Mouse (Mus musculus) forebrain, embryonic 11.5 days (tissue): ENCODE data around the gene Rita1. TPM values are rescaled to one million over a fixed set of nuclear protein-coding genes. Genes with fewer than 3 reads are reported as not detected.

Experiments used
- ATAC-seq: fragments of 200-750 bp; cut with Nextera tagmentation; replicated peaks from 2 replicates; pipeline ENCODE4 v1.8.0; 2017; ENCODE audit warnings: moderate TSS enrichment; ENCODE audit not compliant: low FRiP score
- DNase-seq: peaks from one replicate; pipeline ENCODE4 v3.0.0-alpha.2; 2017; ENCODE audit warnings: low spot score
- H3K27ac ChIP-seq: fragments of 300-500 bp; sonication (generic); 2 replicates; pipeline ENCODE4 v1.5.1; 2014; ENCODE audit warnings: low read depth, low read length
- H3K27me3 ChIP-seq: fragments of 300-500 bp; sonication (generic); 2 replicates; pipeline ENCODE4 v1.6.1; 2014; ENCODE audit warnings: mild to moderate bottlenecking, low read length, mixed read lengths; ENCODE audit not compliant: control insufficient read depth, insufficient read depth
- H3K36me3 ChIP-seq: fragments of 300-500 bp; sonication (generic); 2 replicates; pipeline ENCODE4 v1.6.1; 2014; ENCODE audit warnings: mild to moderate bottlenecking, low read length, moderate library complexity, mixed read lengths; ENCODE audit not compliant: control insufficient read depth, insufficient read depth
- H3K4me1 ChIP-seq: fragments of 300-500 bp; sonication (generic); replicated peaks from 2 replicates; pipeline ENCODE4 v1.6.1; 2014; ENCODE audit warnings: low read length, mixed read lengths; ENCODE audit not compliant: control insufficient read depth, insufficient read depth
- H3K4me2 ChIP-seq: fragments of 300-500 bp; sonication (generic); 2 replicates; pipeline ENCODE4 v1.6.1; 2014; ENCODE audit warnings: low read depth, mild to moderate bottlenecking, low read length, moderate library complexity, mixed read lengths; ENCODE audit not compliant: severe bottlenecking
- H3K4me3 ChIP-seq: fragments of 300-500 bp; sonication (generic); 2 replicates; pipeline ENCODE4 v1.5.1; 2014; ENCODE audit warnings: low read depth, low read length
- H3K9ac ChIP-seq: fragments of 300-500 bp; sonication (generic); 2 replicates; pipeline ENCODE4 v1.6.1; 2014; ENCODE audit warnings: low read length
- H3K9me3 ChIP-seq: fragments of 300-500 bp; sonication (generic); 2 replicates; pipeline ENCODE4 v1.6.1; 2016; ENCODE audit warnings: low read length, mixed read lengths; ENCODE audit not compliant: control insufficient read depth
- WGBS: fragments of 180-500 bp; shearing (Covaris S2); extraction: QIAGEN DNeasy Blood & Tissue Kit; methylation state at CpG from one replicate; pipeline ENCODE4 v1.1.7; 2014; 5-methylcytosine and 5-hydroxymethylcytosine counted together
- polyA plus RNA-seq: library from polyadenylated mRNA; unstranded; fragments of >200 nt; fragmentation: Nextera tagmentation; extraction: Ambion mirVana; gene quantifications from 2 replicates; pipeline ENCODE4 v1.2.1, GENCODE M21; 2014

The Rita1 gene
- polyA plus RNA-seq, 1 experiment from 2014 or later: 10.2 TPM

- H3K9me3 ChIP-seq: no peaks in the 10 kb centered on the region
- H3K27ac ChIP-seq: peak overlapping the region; percentile 6; the same call in 1 of the 2 replicates
- WGBS: 29% methylated on average over 16 of the region's 16 CpGs
- H3K4me3 ChIP-seq: no peak overlapping the region
- no peak overlapping the region for H3K4me2 ChIP-seq
- no peaks in the 10 kb centered on the region for H3K27me3 ChIP-seq
- H3K4me1 ChIP-seq: peaks cover 12% of the 10 kb centered on the region
- peak overlapping the region; percentile 6; the same call in 1 of the 2 replicates for H3K9ac ChIP-seq
- DNase-seq: peak; percentile 67
- no peak for ATAC-seq
- no peaks in the 10 kb centered on the region; the same call in 1 of the 2 replicates for H3K36me3 ChIP-seq
These were observed 51.6 kb downstream of the Rita1 start for GRCm38 (mm10) chr5:120560616-120561311.

- Histone ChIP-seq H3K9me3 (no peaks in the 10 kb centered on the region), H3K36me3 (no peaks in the 10 kb centered on the region; the same call in 1 of the 2 replicates), H3K9ac (no peak overlapping the region), H3K4me1 (peaks cover 7% of the 10 kb centered on the region; the same call in 1 of the 2 replicates), H3K27ac (no peak overlapping the region), H3K4me3 (no peak overlapping the region), H3K4me2 (no peak overlapping the region), H3K27me3 (no peaks in the 10 kb centered on the region)
- ATAC-seq: no peak; the same call in 1 of the 2 replicates
- WGBS: 75% methylated on average over 9 of the region's 9 CpGs
- DNase-seq: no peak
These were observed 52.2 kb downstream of the Rita1 start for GRCm38 (mm10) chr5:120560129-120560615.

GRCm38 (mm10) chr5:120558762-120559161, 53.6 kb downstream of the Rita1 start:
- Histone ChIP-seq H3K27me3 (no peaks in the 10 kb centered on the region), H3K4me1 (peaks cover 5% of the 10 kb centered on the region; the same call in 1 of the 2 replicates), H3K9ac (no peak overlapping the region), H3K36me3 (no peaks in the 10 kb centered on the region; the same call in 1 of the 2 replicates), H3K27ac (no peak overlapping the region), H3K4me3 (no peak overlapping the region), H3K9me3 (no peaks in the 10 kb centered on the region), H3K4me2 (no peak overlapping the region)
- ATAC-seq (no peak), DNase-seq (no peak)
- WGBS: 89% methylated on average over 14 of the region's 14 CpGs

GRCm38 (mm10) chr5:120558041-120558440, 54.3 kb downstream of the Rita1 start:
- H3K4me3 ChIP-seq: no peak overlapping the region
- peaks cover 5% of the 10 kb centered on the region; the same call in 1 of the 2 replicates for H3K4me1 ChIP-seq
- H3K36me3 ChIP-seq: no peaks in the 10 kb centered on the region; the same call in 1 of the 2 replicates
- H3K4me2 ChIP-seq: no peak overlapping the region
- H3K27ac ChIP-seq: no peak overlapping the region
- H3K9ac ChIP-seq: no peak overlapping the region
- no peaks in the 10 kb centered on the region for H3K27me3 ChIP-seq
- no peaks in the 10 kb centered on the region for H3K9me3 ChIP-seq
- DNase-seq: no peak
- no peak for ATAC-seq
- WGBS: 72% methylated on average over 8 of the region's 8 CpGs

- Histone ChIP-seq H3K9ac (no peak overlapping the region), H3K36me3 (no peaks in the 10 kb centered on the region; the same call in 1 of the 2 replicates), H3K4me1 (peaks cover 2% of the 10 kb centered on the region; the same call in 1 of the 2 replicates), H3K4me2 (no peak overlapping the region), H3K27me3 (no peaks in the 10 kb centered on the region), H3K4me3 (no peak overlapping the region), H3K9me3 (no peaks in the 10 kb centered on the region), H3K27ac (no peak overlapping the region)
- no peak for ATAC-seq
- no peak for DNase-seq
- WGBS: 91% methylated on average over 24 of the region's 24 CpGs
These were observed 56.5 kb downstream of the Rita1 start for GRCm38 (mm10) chr5:120555871-120556270.

GRCm38 (mm10) chr5:120550673-120551072, 61.7 kb downstream of the Rita1 start:
- DNase-seq: no peak

GRCm38 (mm10) chr5:120550137-120550536, 62.3 kb downstream of the Rita1 start:
- Histone ChIP-seq H3K4me2 (no peak overlapping the region), H3K9ac (no peak overlapping the region), H3K9me3 (no peaks in the 10 kb centered on the region), H3K27me3 (no peaks in the 10 kb centered on the region), H3K27ac (no peak overlapping the region), H3K4me3 (no peak overlapping the region), H3K36me3 (no peaks in the 10 kb centered on the region), H3K4me1 (no peaks in the 10 kb centered on the region)
- DNase-seq (no peak), ATAC-seq (no peak)
- WGBS: 77% methylated on average over 5 of the region's 5 CpGs

More at GRCm38 (mm10) chr5:120550673-120551072, 61.7 kb downstream of the Rita1 start:
- Histone ChIP-seq H3K4me1 (no peaks in the 10 kb centered on the region), H3K4me3 (no peak overlapping the region), H3K9ac (no peak overlapping the region), H3K36me3 (no peaks in the 10 kb centered on the region; the same call in 1 of the 2 replicates), H3K9me3 (no peaks in the 10 kb centered on the region), H3K4me2 (no peak overlapping the region), H3K27ac (no peak overlapping the region), H3K27me3 (no peaks in the 10 kb centered on the region)
- ATAC-seq: no peak
- WGBS: 95% methylated on average over 5 of the region's 5 CpGs

- Histone ChIP-seq H3K27ac (no peak overlapping the region), H3K4me1 (no peaks in the 10 kb centered on the region), H3K4me3 (no peak overlapping the region), H3K9me3 (no peaks in the 10 kb centered on the region), H3K9ac (no peak overlapping the region), H3K4me2 (no peak overlapping the region), H3K36me3 (no peaks in the 10 kb centered on the region), H3K27me3 (no peaks in the 10 kb centered on the region)
- WGBS: 78% methylated on average over 11 of the region's 11 CpGs
- no peak for ATAC-seq
- DNase-seq: no peak
These were observed 64.0 kb downstream of the Rita1 start for GRCm38 (mm10) chr5:120548236-120548850.
